Mouse (Mus musculus) right cerebral cortex, postnatal 36 days (tissue): ENCODE data around the gene Ccin.

Experiments
- DNase-seq, 2 experiments: peaks; one replicate each; pipeline ENCODE4 v3.0.0; 2022; ENCODE audit warnings: low spot score in 2 of 2, mixed read lengths in 1 of 2

The Ccin gene

DNA sequence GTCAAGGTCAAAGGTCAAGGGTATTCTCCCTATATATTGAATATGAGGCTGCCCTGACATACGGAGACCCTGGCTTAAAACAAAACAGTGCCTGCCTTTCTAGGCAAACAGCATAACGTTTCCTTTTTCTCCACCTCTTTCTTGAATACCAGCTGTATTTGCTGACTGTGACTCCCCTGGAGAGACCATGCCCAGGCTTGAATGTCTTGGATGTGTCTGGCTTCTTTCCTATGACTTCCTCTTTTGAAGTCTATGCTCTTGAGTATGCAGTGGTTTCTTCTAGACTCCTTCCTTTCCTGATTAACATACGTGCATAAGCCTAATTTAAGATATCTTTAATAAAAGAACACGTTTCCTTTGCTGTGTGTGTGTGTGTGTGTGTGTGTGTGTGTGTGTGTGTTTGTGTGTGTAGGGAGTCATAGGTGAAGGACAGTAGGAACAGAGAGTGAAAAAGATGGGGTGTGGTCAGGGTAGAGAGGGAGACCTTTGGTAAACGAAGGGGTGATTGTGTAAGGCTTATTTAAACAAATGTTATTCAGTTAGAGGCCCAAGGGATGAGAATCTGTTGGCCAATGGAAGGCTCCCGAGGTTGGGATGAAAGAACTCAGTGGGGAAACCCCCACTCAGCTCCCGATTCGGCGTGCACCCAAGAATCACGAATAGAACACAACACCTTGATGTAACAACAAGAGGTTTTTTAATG is 8.2 kb upstream of the Ccin start:
- DNase-seq: no peak

DNA sequence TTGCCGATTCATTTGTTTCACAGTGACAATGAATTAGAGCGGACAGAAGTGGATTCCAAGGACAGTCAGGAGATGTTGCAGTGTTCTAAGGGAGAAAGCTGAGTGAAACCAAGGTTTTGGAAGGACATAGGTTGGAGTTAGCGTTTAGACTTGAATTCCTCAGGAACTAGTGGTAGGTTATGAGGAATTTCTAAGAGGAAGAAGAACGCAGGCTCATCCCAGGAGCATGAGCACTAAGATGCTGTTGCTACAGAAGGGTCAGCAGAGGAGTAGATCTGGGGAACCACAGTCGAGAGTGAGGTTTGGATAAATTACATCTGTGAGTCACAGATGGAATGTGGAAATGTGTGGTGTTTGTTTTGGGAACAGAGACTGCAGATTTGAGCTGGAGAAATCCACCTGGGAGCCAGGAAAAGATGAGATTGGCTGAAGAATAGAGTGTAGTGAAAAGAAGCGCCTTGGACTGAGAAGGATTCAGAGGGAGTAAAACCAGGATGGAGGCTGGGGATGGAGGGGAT is 7.0 kb upstream of the Ccin start:
- DNase-seq: no peak

DNA sequence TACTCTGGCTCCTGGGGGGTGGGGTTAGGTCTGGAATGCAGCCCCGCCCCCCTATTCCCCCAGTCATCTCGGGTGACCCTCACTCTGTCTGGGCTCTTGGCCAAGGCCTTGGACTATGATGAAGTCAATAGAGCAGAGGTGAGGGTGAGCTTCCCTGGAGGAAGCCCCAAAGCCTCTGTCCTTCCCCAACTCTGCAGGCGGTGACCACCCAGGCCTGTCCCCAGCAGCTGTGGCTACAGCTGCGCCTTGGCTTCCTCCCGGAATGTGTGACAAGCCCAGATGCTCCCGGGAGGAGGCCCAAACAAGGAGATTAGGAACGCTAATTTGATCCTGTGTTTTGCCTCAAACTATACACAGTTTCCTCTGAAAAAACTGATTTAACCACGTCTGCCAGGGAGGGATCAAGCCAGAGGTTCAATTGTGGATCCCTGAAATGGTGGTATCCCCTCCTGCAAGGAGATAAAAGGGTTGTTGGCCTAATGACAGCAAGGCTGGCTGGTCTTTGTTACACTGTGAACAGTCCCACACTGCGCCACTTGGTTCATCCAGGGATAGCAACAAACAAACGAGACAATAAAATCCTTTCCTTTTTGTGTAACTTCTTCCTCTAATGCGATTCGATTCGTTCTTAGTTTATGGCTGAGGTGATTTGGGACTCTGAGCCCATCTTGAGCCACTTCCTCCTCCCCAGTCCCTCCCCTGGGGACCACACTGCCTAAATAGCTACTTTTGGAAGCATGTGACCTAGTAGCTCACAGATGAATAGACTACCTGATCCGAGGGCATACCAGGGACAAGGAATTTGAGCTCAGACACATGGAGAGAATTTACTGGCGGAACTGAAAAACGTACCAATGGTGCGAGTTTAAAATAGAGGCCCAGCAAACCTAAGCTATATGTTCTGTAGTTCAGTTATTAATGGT is 4.5 kb upstream of the Ccin start:
- DNase-seq: no peak

DNA sequence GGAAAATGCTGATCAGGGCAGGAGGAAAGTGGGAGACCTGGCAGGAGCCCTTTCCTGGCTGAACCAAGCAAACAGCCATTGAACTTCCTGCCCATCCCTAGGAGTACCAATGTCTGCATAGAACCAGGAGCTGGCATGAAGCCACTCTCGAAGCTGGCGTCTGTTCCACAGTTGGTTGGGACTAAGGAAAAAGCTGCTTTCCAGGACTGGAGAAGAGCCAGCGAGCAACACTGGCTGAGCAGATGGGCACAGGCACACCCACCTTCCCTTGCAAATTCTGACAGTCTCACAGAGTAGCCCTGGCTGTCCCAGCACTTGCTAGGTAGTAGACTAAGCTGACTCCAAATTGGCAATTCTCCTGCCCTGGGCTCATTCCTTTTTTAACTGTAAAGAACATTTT is 3.5 kb upstream of the Ccin start:
- peak; percentile 83 to 88 for DNase-seq

DNA sequence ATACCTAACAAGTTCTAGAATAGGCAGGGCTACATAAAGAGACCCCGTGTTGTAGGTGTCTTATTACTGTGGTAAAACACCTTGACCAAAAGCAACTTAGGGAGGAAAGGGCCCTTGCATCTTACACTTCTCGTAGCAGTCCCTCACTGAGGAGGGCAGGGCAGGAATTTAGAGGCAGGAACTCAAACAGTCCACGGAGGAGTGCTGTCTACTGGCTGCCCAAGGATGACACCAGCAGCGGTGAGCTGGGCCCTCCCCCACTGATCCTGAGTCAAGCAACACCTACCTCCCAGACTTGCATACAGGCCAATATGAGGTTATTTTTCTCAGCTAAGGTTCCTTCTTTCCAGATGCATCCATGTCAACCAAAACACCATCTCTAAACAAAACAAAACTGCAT is 3.0 kb upstream of the Ccin start:
- DNase-seq: no peak

DNA sequence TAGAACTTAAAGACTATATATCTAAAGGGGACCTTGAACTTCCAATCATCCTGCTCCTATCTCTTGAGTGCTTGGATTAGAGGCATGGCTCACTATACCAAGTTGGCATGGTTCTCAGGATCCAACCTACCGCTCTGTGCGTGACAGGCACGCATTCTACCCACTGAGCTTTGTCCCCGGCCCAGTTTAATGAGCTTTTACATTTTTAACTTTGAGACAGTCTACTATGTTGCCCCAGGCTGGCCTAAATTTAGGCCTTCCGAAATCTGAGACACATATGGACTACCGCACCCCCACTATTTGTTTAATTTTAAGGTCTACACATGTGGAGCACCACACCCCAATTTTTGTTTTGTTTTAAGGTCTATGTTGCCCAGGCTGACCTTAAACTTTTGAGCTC is 2.4 kb upstream of the Ccin start:
- no peak for DNase-seq

DNA sequence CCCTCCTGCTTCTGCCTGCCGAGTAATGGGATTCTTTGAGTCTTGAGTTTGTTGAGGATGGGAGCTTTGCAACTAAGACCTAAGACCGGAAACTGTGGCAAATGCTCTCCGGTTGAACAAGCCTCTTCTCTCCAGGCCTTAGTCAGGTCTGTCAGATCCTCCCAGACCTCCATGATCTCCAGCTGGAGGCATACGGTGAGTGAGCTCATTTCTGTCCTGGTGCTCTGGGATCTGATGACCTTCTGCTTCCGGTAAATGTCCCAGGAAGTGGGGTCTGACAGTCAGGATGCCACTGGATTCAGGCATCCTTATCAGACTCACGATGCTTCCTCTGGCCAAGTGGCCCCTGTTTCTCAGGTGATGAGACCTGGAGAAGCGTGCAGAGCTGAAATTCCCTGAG is 2.0 kb upstream of the Ccin start:
- no peak for DNase-seq

DNA sequence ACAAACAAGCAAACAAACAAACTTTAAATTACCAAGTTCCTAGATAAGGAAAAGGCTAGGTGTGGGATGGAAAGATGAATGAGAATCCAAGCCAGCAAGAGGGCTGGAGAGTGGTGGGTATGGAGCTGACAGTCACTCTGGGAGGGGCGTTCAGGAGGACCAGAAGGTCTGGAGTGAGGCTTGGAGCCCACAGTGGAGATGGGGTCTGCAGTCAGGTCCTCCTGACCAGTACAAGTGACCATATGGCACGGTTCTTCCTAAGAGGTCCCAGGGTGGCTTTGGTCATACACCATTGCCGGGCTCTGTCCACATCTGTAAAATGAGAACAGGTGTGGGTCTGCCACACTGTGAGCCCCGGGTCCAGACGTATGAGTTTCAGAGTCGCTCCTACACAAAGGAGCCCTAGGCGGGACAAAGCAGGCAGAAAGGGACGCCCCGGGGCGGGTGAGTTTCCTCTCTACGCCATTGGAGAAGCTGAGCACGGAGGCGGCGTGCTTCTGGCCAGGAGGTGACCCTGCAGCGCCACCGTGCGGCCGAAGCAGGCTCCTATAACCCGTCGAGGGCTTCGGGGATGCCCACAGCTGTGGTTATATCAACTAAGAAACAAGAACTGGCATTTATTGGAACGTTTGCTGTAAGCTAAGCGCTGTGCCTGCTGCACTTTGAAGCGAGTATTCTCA is 1.1 kb upstream of the Ccin start:
- DNase-seq: peak; percentile 83 to 88

DNA sequence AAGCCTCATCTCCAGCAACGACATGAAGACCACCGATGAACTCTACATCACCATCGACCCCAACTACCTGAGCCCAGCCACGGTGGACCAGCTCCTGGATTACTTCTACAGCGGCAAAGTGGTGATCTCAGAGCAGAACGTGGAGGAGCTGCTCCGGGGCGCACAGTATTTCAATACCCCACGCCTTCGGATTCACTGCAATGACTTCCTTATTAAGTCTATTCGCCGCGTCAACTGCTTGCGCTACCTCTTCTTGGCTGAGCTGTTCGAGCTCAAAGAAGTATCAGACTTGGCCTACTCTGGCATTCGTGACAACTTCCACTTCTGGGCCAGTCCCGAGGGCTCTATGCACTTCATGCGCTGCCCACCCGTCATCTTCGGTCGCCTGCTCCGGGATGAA is 473 bp downstream of the Ccin start:
- DNase-seq: no peak

DNA sequence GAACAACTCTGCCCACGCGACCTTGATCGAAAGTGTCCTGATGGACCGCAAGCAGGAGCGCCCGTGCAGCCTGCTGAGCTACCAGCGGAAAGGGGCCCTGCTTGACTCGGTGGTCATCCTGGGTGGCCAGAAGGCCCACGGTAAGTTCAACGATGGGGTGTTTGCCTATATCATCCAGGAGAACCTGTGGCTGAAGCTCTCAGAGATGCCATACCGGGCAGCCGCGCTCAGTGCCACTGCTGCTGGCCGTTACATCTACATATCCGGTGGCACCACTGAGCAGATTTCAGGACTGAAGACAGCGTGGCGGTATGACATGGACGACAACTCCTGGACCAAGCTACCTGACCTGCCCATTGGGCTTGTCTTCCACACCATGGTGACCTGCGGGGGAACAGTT is 1.0 kb downstream of the Ccin start:
- no peak for DNase-seq

DNA sequence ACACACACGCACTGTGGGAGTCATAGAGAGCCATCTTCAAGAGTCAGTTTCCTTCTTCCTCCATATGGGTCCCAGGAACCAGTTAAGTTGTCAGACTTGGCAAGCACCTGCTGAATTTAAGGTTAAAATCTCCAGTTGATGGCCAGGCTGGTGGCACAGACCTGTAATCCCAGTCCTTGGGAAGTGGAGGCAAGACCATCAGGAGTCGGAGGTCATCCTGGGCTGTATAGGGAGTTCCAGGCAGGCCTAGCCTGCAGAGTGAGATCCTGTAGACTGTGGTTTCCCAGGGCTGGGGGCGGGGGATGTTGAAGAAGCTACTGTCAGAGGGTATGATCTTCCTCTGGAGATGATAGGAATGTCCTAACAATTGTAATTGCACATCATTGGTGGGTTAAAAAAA is 5.7 kb downstream of the Ccin start:
- no peak for DNase-seq

DNA sequence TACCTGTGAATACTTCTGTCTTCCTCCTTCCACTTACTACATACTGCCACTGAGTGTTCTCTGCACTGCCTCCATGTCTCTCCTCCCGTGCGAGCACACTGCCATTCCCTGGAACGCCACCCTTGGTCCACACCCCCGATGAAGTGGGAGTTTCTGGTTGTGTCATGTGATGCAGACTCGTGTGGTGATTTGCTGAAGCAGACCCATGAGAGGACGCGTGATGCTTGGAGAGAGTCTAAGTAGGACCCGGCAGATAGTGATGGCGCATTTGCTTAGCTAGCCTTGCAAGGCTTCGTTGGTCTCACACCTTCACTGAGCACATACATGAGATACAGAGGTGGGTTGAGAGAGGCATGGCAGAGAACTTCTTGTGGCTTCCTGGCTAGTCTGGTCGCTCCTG is 9.8 kb downstream of the Ccin start:
- DNase-seq: no peak

DNA sequence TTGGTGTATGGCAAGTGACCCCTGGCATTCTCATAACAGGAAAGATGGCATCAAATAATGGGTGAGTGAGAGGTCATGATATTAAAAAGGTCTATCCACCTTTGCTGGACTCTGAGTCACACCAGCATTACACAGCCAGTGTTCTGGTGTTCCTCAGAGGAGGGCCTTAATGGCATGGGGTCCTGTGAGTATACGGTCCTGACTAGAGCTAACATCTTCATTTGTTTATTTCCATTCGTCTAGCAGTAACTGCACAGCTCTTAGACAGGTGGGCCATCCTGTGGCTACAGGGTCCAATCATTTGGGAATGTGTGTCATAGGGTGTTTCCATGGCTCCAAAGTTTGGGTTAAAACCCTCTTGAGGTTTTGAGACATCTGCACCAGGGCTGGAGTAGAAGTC is 11.1 kb downstream of the Ccin start:
- no peak for DNase-seq

DNA sequence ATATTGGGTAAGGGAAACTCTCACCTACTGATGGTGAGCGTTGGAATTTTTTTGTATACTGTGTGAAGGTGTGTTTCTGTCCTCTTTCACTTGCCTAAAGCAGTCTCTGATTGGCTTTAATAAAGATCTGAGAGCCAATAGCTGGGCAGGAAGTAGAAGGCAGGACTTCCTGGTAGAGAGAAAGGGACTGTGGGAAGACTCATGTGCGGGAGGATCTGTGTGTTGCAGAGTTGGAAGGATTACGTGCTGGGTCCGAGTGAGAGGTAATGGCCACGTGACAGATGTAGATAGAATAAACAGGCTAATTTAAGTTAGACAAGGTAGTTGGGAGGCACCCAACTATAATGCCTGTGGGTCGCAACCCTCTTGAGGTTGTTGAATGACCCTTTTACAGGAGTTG is 20.3 kb downstream of the Ccin start:
- no peak for DNase-seq

DNA sequence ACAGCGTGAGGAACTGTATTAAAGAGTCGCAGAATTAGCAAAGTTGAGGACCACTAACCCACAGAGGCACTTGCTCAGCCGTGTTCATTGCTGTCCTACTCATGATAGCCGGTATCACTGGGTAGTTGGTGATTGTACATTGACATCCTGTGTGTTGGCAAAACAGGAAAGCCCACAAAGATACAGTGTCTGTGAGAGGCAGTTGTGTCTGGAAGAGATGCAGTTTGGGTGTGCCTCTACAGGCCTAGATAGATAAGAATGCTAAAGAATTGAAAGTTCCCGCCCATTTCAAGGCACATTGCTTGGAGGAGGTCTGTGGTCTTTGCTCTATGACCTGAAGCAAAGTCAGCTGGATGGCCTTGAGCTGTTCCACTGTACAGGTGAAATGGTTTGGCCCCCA is 20.8 kb downstream of the Ccin start, which contains the start of gene Clta:
Gene Clta, plus strand, starts transcription at position 327 of the 400 bp plus-strand sequence.
- no peak for DNase-seq

DNA sequence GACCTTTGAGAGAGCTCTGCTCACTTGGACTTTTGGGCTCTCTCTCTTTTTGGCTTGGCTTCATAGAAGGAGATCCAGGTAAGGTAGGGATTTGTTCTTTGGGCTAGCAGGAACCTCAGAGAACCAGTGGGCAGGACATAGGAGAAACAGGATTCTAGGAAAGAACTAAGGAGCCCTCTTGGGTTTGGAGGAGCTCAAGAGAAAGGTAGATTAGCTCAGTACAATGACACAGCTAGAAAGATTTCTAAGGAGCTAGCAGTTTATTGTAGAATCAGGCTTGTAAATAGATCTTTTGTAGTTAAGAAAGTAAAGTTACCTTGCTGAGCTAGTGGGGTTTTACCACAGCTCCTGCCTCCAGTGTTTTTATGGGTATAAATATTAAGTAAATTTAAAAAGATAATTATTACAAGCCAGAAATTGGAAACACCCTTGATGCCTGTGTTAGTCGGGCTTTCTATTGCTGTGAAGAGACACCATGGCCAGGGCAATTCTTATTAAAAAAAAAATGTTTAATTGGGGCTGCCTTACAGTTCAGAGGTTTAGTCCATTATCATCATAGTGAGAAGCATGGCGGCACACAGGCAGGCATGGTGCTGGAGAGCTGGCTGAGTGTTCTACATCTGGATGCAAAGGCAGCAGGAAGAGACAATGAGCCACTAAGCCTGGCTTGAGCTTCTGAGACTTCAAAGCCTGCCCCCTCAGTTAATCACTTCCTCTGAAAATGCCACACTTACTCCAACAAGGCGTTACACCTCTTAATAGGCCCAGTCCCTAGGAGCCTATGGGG is 21.5 kb downstream of the Ccin start:
- no peak for DNase-seq

DNA sequence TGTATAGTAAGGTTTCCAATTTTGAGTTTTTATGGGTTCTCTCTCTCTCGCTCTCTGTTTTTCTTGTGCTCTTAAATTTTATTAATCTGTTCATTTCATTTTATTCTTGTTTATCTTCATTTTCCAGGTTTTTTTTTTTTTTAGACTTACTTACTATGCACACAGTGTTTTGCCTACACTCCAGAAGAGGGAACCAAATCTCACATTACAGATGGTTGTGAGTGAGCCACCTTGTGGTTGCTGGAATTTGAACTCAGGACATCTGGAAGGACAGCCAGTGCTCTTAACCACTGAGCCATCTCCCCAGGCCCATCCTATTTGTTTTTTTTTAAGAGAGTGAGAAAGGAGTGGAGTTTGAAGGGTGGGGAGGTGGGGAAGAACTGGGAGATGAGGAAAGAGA is 26.9 kb downstream of the Ccin start:
- no peak for DNase-seq

DNA sequence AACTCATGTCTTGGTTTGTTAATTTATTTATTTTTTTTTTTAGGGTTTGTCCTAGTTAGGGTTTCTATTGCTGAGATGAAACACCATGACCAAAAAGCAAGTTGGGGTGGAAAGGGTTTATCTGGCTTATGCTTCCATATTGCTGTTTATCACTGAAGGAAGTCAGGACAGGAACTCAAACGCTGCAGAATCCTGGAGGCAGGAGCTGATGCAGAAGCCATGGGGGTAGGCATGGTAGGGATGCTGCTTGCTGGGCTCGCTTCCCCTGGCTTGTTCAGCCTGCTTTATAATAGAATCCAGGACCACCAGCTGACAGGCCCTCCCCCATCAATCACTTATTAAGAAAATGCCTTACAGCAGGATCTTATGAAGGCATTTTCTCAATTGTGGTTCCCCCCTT is 27.6 kb downstream of the Ccin start:
- no peak for DNase-seq

DNA sequence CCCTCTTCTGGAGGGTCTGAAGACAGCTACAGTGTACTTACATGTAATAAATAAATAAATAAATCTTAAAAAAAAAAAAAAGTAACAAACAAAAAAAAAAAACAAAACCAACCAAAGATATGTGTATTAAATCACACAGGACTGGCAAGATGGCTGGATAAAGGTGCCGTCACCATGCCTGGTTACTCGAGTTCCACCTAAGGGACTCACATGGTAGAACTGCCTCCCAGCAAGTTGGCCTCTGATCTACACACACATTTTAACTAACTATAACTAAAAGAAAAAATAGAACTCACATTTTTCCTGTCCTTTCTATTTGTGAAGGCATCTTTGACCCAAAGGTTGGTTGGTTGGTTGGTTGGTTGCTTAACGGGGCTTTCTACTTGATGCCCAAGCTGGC is 28.5 kb downstream of the Ccin start:
- DNase-seq: no peak

DNA sequence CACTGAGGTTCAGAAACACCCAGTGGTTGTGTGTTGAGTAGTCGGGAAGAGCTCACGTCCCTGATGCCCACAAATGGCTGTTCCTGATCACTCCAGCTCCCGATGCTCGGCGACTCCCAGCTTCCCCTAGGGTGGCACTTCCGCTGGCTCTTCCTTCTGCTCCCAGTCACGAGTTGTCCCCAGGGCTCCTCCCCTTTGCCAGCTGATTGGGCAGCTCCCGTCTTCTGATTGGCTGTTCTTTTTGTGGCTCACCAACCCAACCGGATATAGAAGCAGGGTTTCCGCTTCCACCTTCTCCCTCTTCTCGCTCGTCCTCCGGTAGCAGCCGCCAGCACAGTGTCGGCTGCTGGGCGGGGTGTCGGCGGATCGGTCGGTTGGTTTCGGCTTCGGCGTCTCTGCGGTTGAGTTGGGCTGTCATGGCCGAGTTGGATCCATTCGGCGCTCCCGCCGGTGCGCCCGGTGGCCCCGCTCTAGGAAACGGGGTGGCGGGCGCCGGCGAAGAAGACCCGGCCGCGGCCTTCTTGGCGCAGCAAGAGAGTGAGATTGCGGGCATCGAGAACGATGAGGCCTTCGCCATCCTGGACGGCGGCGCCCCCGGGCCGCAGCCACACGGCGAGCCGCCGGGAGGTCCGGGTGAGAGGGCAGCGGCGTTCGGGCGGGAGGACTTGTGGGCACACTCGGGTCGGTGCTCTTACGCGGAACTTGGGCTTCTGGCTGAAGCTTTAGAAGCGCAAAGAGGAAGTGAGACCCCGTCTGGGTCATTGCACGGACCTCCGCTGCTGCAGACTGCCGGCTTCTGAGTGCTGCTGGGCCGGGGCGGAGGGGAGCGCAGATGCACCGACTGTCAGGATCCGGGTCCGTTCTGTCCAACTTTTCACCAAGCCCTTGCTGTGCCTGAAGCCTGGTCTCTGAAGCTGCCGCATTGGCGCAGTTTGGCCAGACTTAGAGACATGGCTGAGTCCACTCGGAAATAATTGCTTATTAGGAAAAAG is 29.4 kb downstream of the Ccin start:
- DNase-seq: peak; percentile 91 to 96
